Mouse (Mus musculus): ENCODE results near the gene Glyr1. TPM values are rescaled to one million over a fixed set of nuclear protein-coding genes. Genes with fewer than 3 reads are reported as not detected.

Glyr1 gene
- polyA plus RNA-seq (2016; fragmentation: Nextera tagmentation; extraction: Ambion mirVana), result 67.7 and 69.6 TPM in 2 replicates

- H3K4me3 ChIP-seq, result peak within 1 kb of the TSS; percentile 99
- under 1% methylated on average over 56 of the region's 56 CpGs for WGBS (ENCODE audit: insufficient replicate concordance)
- peaks cover 47% of the 10 kb centered on the region for H3K36me3 ChIP-seq
- no peaks in the 10 kb centered on the region for H3K27me3 ChIP-seq (replicated peaks)
- H3K4me2 ChIP-seq, result peak within 1 kb of the TSS; percentile 92
- peak; percentile 96 for ATAC-seq
- peak within 1 kb of the TSS; percentile 96 for H3K27ac ChIP-seq
- H3K9me3 ChIP-seq (replicated peaks), result no peaks in the 10 kb centered on the region
- H3K4me1 ChIP-seq, result peaks cover 36% of the 10 kb centered on the region
- peak within 1 kb of the TSS; percentile 96 for H3K9ac ChIP-seq
These were observed at the start of gene Glyr1, which contains the start of gene Ubn1 for GRCm38 (mm10) chr16:5049774-5050234. TSS of gene Glyr1 (minus strand) at chr16:5049863. TSS of gene Ubn1 (plus strand) at chr16:5050057.

GRCm38 (mm10) chr16:5096504-5096903 lies 46.8 kb upstream of the Glyr1 start:
- Histone ChIP-seq H3K9me3 (replicated peaks) (no peaks in the 10 kb centered on the region), H3K4me3 (no peak overlapping the region), H3K27ac (no peak overlapping the region), H3K4me2 (no peak overlapping the region), H3K4me1 (no peaks in the 10 kb centered on the region; the same call in 1 of the 2 replicates), H3K9ac (no peak overlapping the region), H3K27me3 (replicated peaks) (no peaks in the 10 kb centered on the region), H3K36me3 (no peaks in the 10 kb centered on the region)
- no peak for ATAC-seq
- 69% methylated on average over 8 of the region's 8 CpGs for WGBS (ENCODE audit: insufficient replicate concordance)

- 74% methylated on average over 5 of the region's 5 CpGs for WGBS (ENCODE audit: insufficient replicate concordance)
- ATAC-seq, result no peak
- H3K4me3 ChIP-seq, result no peak overlapping the region
These were observed 43.6 kb upstream of the Glyr1 start for GRCm38 (mm10) chr16:5093285-5093684.

GRCm38 (mm10) chr16:5089021-5089420 lies 39.4 kb upstream of the Glyr1 start:
- H3K36me3 ChIP-seq, result peaks cover 40% of the 10 kb centered on the region
- no peaks in the 10 kb centered on the region for H3K9me3 ChIP-seq (replicated peaks)
- no peak overlapping the region for H3K4me3 ChIP-seq
- H3K27me3 ChIP-seq (replicated peaks), result no peaks in the 10 kb centered on the region
- ATAC-seq, result no peak
- 61% methylated on average over 10 of the region's 10 CpGs for WGBS (ENCODE audit: insufficient replicate concordance)
- H3K4me1 ChIP-seq, result no peaks in the 10 kb centered on the region
- H3K4me2 ChIP-seq, result no peak overlapping the region
- no peak overlapping the region for H3K9ac ChIP-seq
- no peak overlapping the region for H3K27ac ChIP-seq

More at GRCm38 (mm10) chr16:5093285-5093684, 43.6 kb upstream of the Glyr1 start:
- no peaks in the 10 kb centered on the region for H3K27me3 ChIP-seq (replicated peaks)
- H3K4me1 ChIP-seq, result no peaks in the 10 kb centered on the region; the same call in 1 of the 2 replicates
- no peak overlapping the region for H3K9ac ChIP-seq
- H3K4me2 ChIP-seq, result no peak overlapping the region
- no peaks in the 10 kb centered on the region for H3K36me3 ChIP-seq
- no peaks in the 10 kb centered on the region for H3K9me3 ChIP-seq (replicated peaks)
- no peak overlapping the region for H3K27ac ChIP-seq

- 90% methylated on average over 2 of the region's 2 CpGs for WGBS (ENCODE audit: insufficient replicate concordance)
- Histone ChIP-seq H3K4me3 (no peak overlapping the region), H3K4me2 (no peak overlapping the region), H3K27ac (no peak overlapping the region), H3K9ac (no peak overlapping the region), H3K4me1 (no peaks in the 10 kb centered on the region), H3K36me3 (peaks cover 67% of the 10 kb centered on the region), H3K27me3 (replicated peaks) (no peaks in the 10 kb centered on the region), H3K9me3 (replicated peaks) (no peaks in the 10 kb centered on the region)
- ATAC-seq, result no peak
These were observed 36.5 kb upstream of the Glyr1 start for GRCm38 (mm10) chr16:5086179-5086578.

GRCm38 (mm10) chr16:5085196-5085595 lies 35.5 kb upstream of the Glyr1 start:
- ATAC-seq, result no peak
- Histone ChIP-seq H3K27ac (no peak overlapping the region), H3K4me3 (no peak overlapping the region), H3K9me3 (replicated peaks) (no peaks in the 10 kb centered on the region), H3K4me2 (no peak overlapping the region), H3K4me1 (no peaks in the 10 kb centered on the region), H3K27me3 (replicated peaks) (no peaks in the 10 kb centered on the region), H3K9ac (no peak overlapping the region), H3K36me3 (peaks cover 72% of the 10 kb centered on the region)
- WGBS (ENCODE audit: insufficient replicate concordance), result 80% methylated on average over 4 of the region's 4 CpGs

- no peaks in the 10 kb centered on the region for H3K4me1 ChIP-seq
- ATAC-seq, result no peak
- H3K27me3 ChIP-seq (replicated peaks), result no peaks in the 10 kb centered on the region
- no peaks in the 10 kb centered on the region for H3K9me3 ChIP-seq (replicated peaks)
- H3K36me3 ChIP-seq, result peaks cover 97% of the 10 kb centered on the region
- H3K9ac ChIP-seq, result no peak overlapping the region
- H3K4me2 ChIP-seq, result no peak overlapping the region
- H3K27ac ChIP-seq, result no peak overlapping the region
- no peak overlapping the region for H3K4me3 ChIP-seq
- whole genome bisulfite sequencing (ENCODE audit: insufficient replicate concordance), result 86% methylated on average over 5 of the region's 5 CpGs
These were observed 24.7 kb upstream of the Glyr1 start for GRCm38 (mm10) chr16:5074341-5074740.

GRCm38 (mm10) chr16:5071974-5072373 lies 22.3 kb upstream of the Glyr1 start:
- WGBS (ENCODE audit: insufficient replicate concordance), result 90% methylated on average over 7 of the region's 7 CpGs
- H3K36me3 ChIP-seq, result peaks cover 96% of the 10 kb centered on the region
- no peak overlapping the region for H3K9ac ChIP-seq
- H3K27ac ChIP-seq, result no peak overlapping the region
- H3K4me3 ChIP-seq, result no peak overlapping the region
- no peaks in the 10 kb centered on the region for H3K4me1 ChIP-seq
- H3K27me3 ChIP-seq (replicated peaks), result no peaks in the 10 kb centered on the region
- no peaks in the 10 kb centered on the region for H3K9me3 ChIP-seq (replicated peaks)
- ATAC-seq, result no peak
- no peak overlapping the region for H3K4me2 ChIP-seq

- no peaks in the 10 kb centered on the region for H3K4me1 ChIP-seq
- H3K4me3 ChIP-seq, result no peak overlapping the region
- ATAC-seq, result no peak
- peaks cover 94% of the 10 kb centered on the region for H3K36me3 ChIP-seq
- H3K9me3 ChIP-seq (replicated peaks), result no peaks in the 10 kb centered on the region
- H3K27ac ChIP-seq, result no peak overlapping the region
- H3K27me3 ChIP-seq (replicated peaks), result no peaks in the 10 kb centered on the region
- H3K4me2 ChIP-seq, result no peak overlapping the region
- H3K9ac ChIP-seq, result no peak overlapping the region
- WGBS (ENCODE audit: insufficient replicate concordance), result 84% methylated on average over 3 of the region's 3 CpGs
These were observed 20.7 kb upstream of the Glyr1 start for GRCm38 (mm10) chr16:5070321-5070720.

- Histone ChIP-seq H3K4me1 (no peaks in the 10 kb centered on the region), H3K9me3 (replicated peaks) (no peaks in the 10 kb centered on the region), H3K27ac (no peak overlapping the region), H3K4me3 (no peak overlapping the region), H3K27me3 (replicated peaks) (no peaks in the 10 kb centered on the region), H3K9ac (no peak overlapping the region), H3K4me2 (no peak overlapping the region), H3K36me3 (peaks cover 85% of the 10 kb centered on the region)
- 84% methylated on average over 4 of the region's 4 CpGs for WGBS (ENCODE audit: insufficient replicate concordance)
- ATAC-seq, result no peak
These were observed 13.8 kb upstream of the Glyr1 start for GRCm38 (mm10) chr16:5063472-5063871.

GRCm38 (mm10) chr16:5058114-5058513 lies 8.5 kb upstream of the Glyr1 start:
- no peaks in the 10 kb centered on the region for H3K9me3 ChIP-seq (replicated peaks)
- no peak overlapping the region for H3K4me2 ChIP-seq
- peaks cover 78% of the 10 kb centered on the region for H3K36me3 ChIP-seq
- H3K27me3 ChIP-seq (replicated peaks), result no peaks in the 10 kb centered on the region
- H3K4me3 ChIP-seq, result no peak overlapping the region
- H3K27ac ChIP-seq, result no peak overlapping the region
- H3K9ac ChIP-seq, result no peak overlapping the region
- WGBS (ENCODE audit: insufficient replicate concordance), result 77% methylated on average over 1 of the region's 1 CpGs
- no peak for ATAC-seq
- no peaks in the 10 kb centered on the region for H3K4me1 ChIP-seq

- Histone ChIP-seq H3K4me2 (peak overlapping the region; percentile 92), H3K9me3 (replicated peaks) (no peaks in the 10 kb centered on the region), H3K9ac (peak overlapping the region; percentile 96), H3K36me3 (peaks cover 47% of the 10 kb centered on the region), H3K27me3 (replicated peaks) (no peaks in the 10 kb centered on the region), H3K27ac (peak overlapping the region; percentile 96), H3K4me1 (peaks cover 36% of the 10 kb centered on the region), H3K4me3 (peak overlapping the region; percentile 99)
- under 1% methylated on average over 76 of the region's 78 CpGs for WGBS (ENCODE audit: insufficient replicate concordance)
- peak; percentile 73 for ATAC-seq
These were observed 818 bp upstream of the Glyr1 start for GRCm38 (mm10) chr16:5050251-5051110.

Data from liver, embryonic 12.5 days (tissue).